Mouse (Mus musculus): ENCODE measurements at regions not wholly inside any gene's neighbourhood (a gene's known extent, or its start where the extent isn't known, plus 50 kb on each side); places are given as distances from the start of the nearest gene placed in this dataset.
A peak's percentile ranks its signal among the peaks of the same experiment; 100 is the strongest.
"Not testable (repeated sequence)": the region's sequence is repeated elsewhere in the genome, so short reads cannot be mapped to it uniquely, and the experiment has no call there.

- Histone ChIP-seq H3K9ac (ENCODE audit: low read length) (no peak overlapping the region), H3K27ac (ENCODE audit: low read depth, low read length) (no peak overlapping the region), H3K4me1 (ENCODE audit: control insufficient read depth, insufficient read depth, low read length) (no peaks in the 10 kb centered on the region), H3K27me3 (ENCODE audit: control insufficient read depth, insufficient read depth, low read length) (no peaks in the 10 kb centered on the region), H3K36me3 (ENCODE audit: control insufficient read depth, insufficient read depth, low read length) (no peaks in the 10 kb centered on the region), H3K4me3 (ENCODE audit: low read depth, low read length) (no peak overlapping the region), H3K4me2 (no peak overlapping the region), H3K9me3 (ENCODE audit: control insufficient read depth, low read length) (no peaks in the 10 kb centered on the region)
- no peak for DNase-seq (ENCODE audit: low spot score, missing footprints)
- 93% methylated on average over 3 of the region's 3 CpGs for WGBS
- ATAC-seq (ENCODE audit: low FRiP score) = no peak
These were observed 179.9 kb upstream of the Slitrk6 start for GRCm38 (mm10) chr14:110934816-110935215.

- H3K4me1 ChIP-seq (ENCODE audit: control insufficient read depth, insufficient read depth, low read length) = no peaks in the 10 kb centered on the region
- H3K27ac ChIP-seq (ENCODE audit: low read depth, low read length) = no peak overlapping the region
- H3K4me2 ChIP-seq = no peak overlapping the region
- no peaks in the 10 kb centered on the region for H3K9me3 ChIP-seq (ENCODE audit: control insufficient read depth, low read length)
- H3K9ac ChIP-seq (ENCODE audit: low read length) = no peak overlapping the region
- no peaks in the 10 kb centered on the region for H3K27me3 ChIP-seq (ENCODE audit: control insufficient read depth, insufficient read depth, low read length)
- H3K4me3 ChIP-seq (ENCODE audit: low read depth, low read length) = no peak overlapping the region
- H3K36me3 ChIP-seq (ENCODE audit: control insufficient read depth, insufficient read depth, low read length) = no peaks in the 10 kb centered on the region
- DNase-seq (ENCODE audit: low spot score, missing footprints) (no peak), ATAC-seq (ENCODE audit: low FRiP score) (no peak)
These were observed 167.0 kb upstream of the Slitrk6 start for GRCm38 (mm10) chr14:110921989-110922388.

- H3K27me3 ChIP-seq (ENCODE audit: control insufficient read depth, insufficient read depth, low read length) = no peaks in the 10 kb centered on the region
- H3K27ac ChIP-seq (ENCODE audit: low read depth, low read length) = no peak overlapping the region
- no peak overlapping the region for H3K9ac ChIP-seq (ENCODE audit: low read length)
- no peaks in the 10 kb centered on the region for H3K9me3 ChIP-seq (ENCODE audit: control insufficient read depth, low read length)
- H3K4me1 ChIP-seq (ENCODE audit: control insufficient read depth, insufficient read depth, low read length) = no peaks in the 10 kb centered on the region
- WGBS = 79% methylated on average over 2 of the region's 2 CpGs
- no peak overlapping the region for H3K4me2 ChIP-seq
- ATAC-seq (ENCODE audit: low FRiP score) = no peak
- H3K36me3 ChIP-seq (ENCODE audit: control insufficient read depth, insufficient read depth, low read length) = no peaks in the 10 kb centered on the region
- DNase-seq (ENCODE audit: low spot score, missing footprints) = no peak
- no peak overlapping the region for H3K4me3 ChIP-seq (ENCODE audit: low read depth, low read length)
These were observed 158.4 kb upstream of the Slitrk6 start for GRCm38 (mm10) chr14:110913341-110913740.

- no peak overlapping the region for H3K4me2 ChIP-seq
- 97% methylated on average over 1 of the region's 1 CpGs for WGBS
- ATAC-seq (ENCODE audit: low FRiP score) (no peak), DNase-seq (ENCODE audit: low spot score, missing footprints) (no peak)
- no peaks in the 10 kb centered on the region for H3K36me3 ChIP-seq (ENCODE audit: control insufficient read depth, insufficient read depth, low read length)
- H3K27me3 ChIP-seq (ENCODE audit: control insufficient read depth, insufficient read depth, low read length) = no peaks in the 10 kb centered on the region
- H3K4me1 ChIP-seq (ENCODE audit: control insufficient read depth, insufficient read depth, low read length) = no peaks in the 10 kb centered on the region
- H3K9me3 ChIP-seq (ENCODE audit: control insufficient read depth, low read length) = no peaks in the 10 kb centered on the region
- no peak overlapping the region for H3K27ac ChIP-seq (ENCODE audit: low read depth, low read length)
- no peak overlapping the region for H3K9ac ChIP-seq (ENCODE audit: low read length)
- no peak overlapping the region for H3K4me3 ChIP-seq (ENCODE audit: low read depth, low read length)
These were observed 137.9 kb upstream of the Slitrk6 start for GRCm38 (mm10) chr14:110892865-110893264.

GRCm38 (mm10) chr14:110871339-110871738 lies 116.4 kb upstream of the Slitrk6 start:
- H3K4me2 ChIP-seq = no peak overlapping the region
- ATAC-seq (ENCODE audit: low FRiP score) (no peak), DNase-seq (ENCODE audit: low spot score, missing footprints) (no peak)
- no peak overlapping the region for H3K9ac ChIP-seq (ENCODE audit: low read length)
- no peaks in the 10 kb centered on the region for H3K36me3 ChIP-seq (ENCODE audit: control insufficient read depth, insufficient read depth, low read length)
- no peak overlapping the region for H3K4me3 ChIP-seq (ENCODE audit: low read depth, low read length)
- H3K4me1 ChIP-seq (ENCODE audit: control insufficient read depth, insufficient read depth, low read length) = no peaks in the 10 kb centered on the region
- no peaks in the 10 kb centered on the region for H3K27me3 ChIP-seq (ENCODE audit: control insufficient read depth, insufficient read depth, low read length)
- no peaks in the 10 kb centered on the region for H3K9me3 ChIP-seq (ENCODE audit: control insufficient read depth, low read length)
- no peak overlapping the region for H3K27ac ChIP-seq (ENCODE audit: low read depth, low read length)

GRCm38 (mm10) chr14:110824642-110825041 lies 69.7 kb upstream of the Slitrk6 start:
- no peak overlapping the region for H3K4me2 ChIP-seq
- no peaks in the 10 kb centered on the region for H3K9me3 ChIP-seq (ENCODE audit: control insufficient read depth, low read length)
- H3K27ac ChIP-seq (ENCODE audit: low read depth, low read length) = no peak overlapping the region
- no peak overlapping the region for H3K9ac ChIP-seq (ENCODE audit: low read length)
- DNase-seq (ENCODE audit: low spot score, missing footprints) = no peak
- no peaks in the 10 kb centered on the region for H3K4me1 ChIP-seq (ENCODE audit: control insufficient read depth, insufficient read depth, low read length)
- no peaks in the 10 kb centered on the region for H3K36me3 ChIP-seq (ENCODE audit: control insufficient read depth, insufficient read depth, low read length)
- peak; percentile 64; the same call in 1 of the 2 replicates for ATAC-seq (ENCODE audit: low FRiP score)
- no peak overlapping the region for H3K4me3 ChIP-seq (ENCODE audit: low read depth, low read length)
- H3K27me3 ChIP-seq (ENCODE audit: control insufficient read depth, insufficient read depth, low read length) = no peaks in the 10 kb centered on the region

GRCm38 (mm10) chr14:110822174-110822573 lies 67.2 kb upstream of the Slitrk6 start:
- H3K9ac ChIP-seq (ENCODE audit: low read length); DNase-seq (ENCODE audit: low spot score, missing footprints); H3K4me3 ChIP-seq (ENCODE audit: low read depth, low read length); H3K4me2 ChIP-seq; H3K27ac ChIP-seq (ENCODE audit: low read depth, low read length); H3K27me3 ChIP-seq (ENCODE audit: control insufficient read depth, insufficient read depth, low read length); H3K4me1 ChIP-seq (ENCODE audit: control insufficient read depth, insufficient read depth, low read length); ATAC-seq (ENCODE audit: low FRiP score); H3K9me3 ChIP-seq (ENCODE audit: control insufficient read depth, low read length); H3K36me3 ChIP-seq (ENCODE audit: control insufficient read depth, insufficient read depth, low read length): not testable (repeated sequence)
- 90% methylated on average over 3 of the region's 3 CpGs for WGBS

Data from midbrain, embryonic 11.5 days (tissue).